Mouse (Mus musculus) limb, embryonic 11.5 days (tissue): Measurements from ENCODE around the gene Prkce. TPM values are rescaled to one million over a fixed set of nuclear protein-coding genes. Genes with fewer than 3 reads are reported as not detected.

Source experiments
- ATAC-seq: fragments of 200-750 bp; cut with Nextera tagmentation; 2 replicates; pipeline ENCODE4 v1.8.0; 2017; ENCODE audit warnings: low read depth; ENCODE audit not compliant: insufficient number of reproducible peaks, low FRiP score, low TSS enrichment
- DNase-seq: peaks from one replicate; pipeline ENCODE4 v3.0.0-alpha.2; 2015; ENCODE audit warnings: low spot score
- H3K27ac ChIP-seq: fragments of 300-500 bp; sonication (generic); replicated peaks from 2 replicates; pipeline ENCODE4 v1.5.1; 2014; ENCODE audit warnings: low read depth, mild to moderate bottlenecking, low read length
- H3K27me3 ChIP-seq: fragments of 300-500 bp; sonication (generic); 2 replicates; pipeline ENCODE4 v1.6.1; 2014; ENCODE audit warnings: mild to moderate bottlenecking, low read length, mixed read lengths; ENCODE audit not compliant: control insufficient read depth, insufficient read depth
- H3K36me3 ChIP-seq: fragments of 300-500 bp; sonication (generic); 2 replicates; pipeline ENCODE4 v1.6.1; 2014; ENCODE audit warnings: mild to moderate bottlenecking, low read length, moderate library complexity, mixed read lengths; ENCODE audit not compliant: control insufficient read depth, insufficient read depth
- H3K4me1 ChIP-seq: fragments of 300-500 bp; sonication (generic); 2 replicates; pipeline ENCODE4 v1.6.1; 2014; ENCODE audit warnings: low read length, mixed read lengths; ENCODE audit not compliant: control insufficient read depth, insufficient read depth
- H3K4me2 ChIP-seq: fragments of 300-500 bp; sonication (generic); 2 replicates; pipeline ENCODE4 v1.6.1; 2014; ENCODE audit warnings: low read depth, mild to moderate bottlenecking, moderate library complexity; ENCODE audit not compliant: severe bottlenecking
- H3K4me3 ChIP-seq: fragments of 300-500 bp; sonication (generic); 2 replicates; pipeline ENCODE4 v1.5.1; 2014; ENCODE audit warnings: low read depth, low read length
- H3K9ac ChIP-seq: fragments of 300-500 bp; sonication (generic); 2 replicates; pipeline ENCODE4 v1.6.1; 2014; ENCODE audit warnings: mild to moderate bottlenecking, low read length
- H3K9me3 ChIP-seq: fragments of 300-500 bp; sonication (generic); 2 replicates; pipeline ENCODE4 v1.6.1; 2016; ENCODE audit warnings: low read length; ENCODE audit not compliant: control insufficient read depth
- WGBS: fragments of 180-500 bp; shearing (Covaris S2); extraction: QIAGEN DNeasy Blood & Tissue Kit; methylation state at CpG from one replicate; pipeline ENCODE4 v1.1.7; 2014; 5-methylcytosine and 5-hydroxymethylcytosine counted together
- polyA plus RNA-seq: library from polyadenylated mRNA; unstranded; fragments of >200 nt; fragmentation: Nextera tagmentation; extraction: Ambion mirVana; gene quantifications from 2 replicates; pipeline ENCODE4 v1.2.1, GENCODE M21; 2014

Gene Prkce
- polyA plus RNA-seq, 1 experiment from 2014 or later, result 5.1 TPM

GRCm38 (mm10) chr17:86208057-86208820 lies 40.7 kb downstream of the Prkce start:
- 93% methylated on average over 17 of the region's 17 CpGs for WGBS
- DNase-seq, result no peak
- Histone ChIP-seq H3K27me3 (no peaks in the 10 kb centered on the region), H3K4me1 (no peaks in the 10 kb centered on the region), H3K9me3 (no peaks in the 10 kb centered on the region), H3K36me3 (no peaks in the 10 kb centered on the region), H3K4me2 (no peak overlapping the region), H3K27ac (no peak overlapping the region), H3K4me3 (no peak overlapping the region), H3K9ac (no peak overlapping the region)
- ATAC-seq, result no peak

- Histone ChIP-seq H3K27ac (no peak overlapping the region), H3K27me3 (no peaks in the 10 kb centered on the region), H3K4me3 (no peak overlapping the region), H3K9me3 (no peaks in the 10 kb centered on the region), H3K4me1 (no peaks in the 10 kb centered on the region), H3K9ac (no peak overlapping the region), H3K4me2 (no peak overlapping the region), H3K36me3 (no peaks in the 10 kb centered on the region)
- 92% methylated on average over 5 of the region's 5 CpGs for WGBS
- DNase-seq, result no peak
- ATAC-seq, result no peak
These were observed 41.2 kb downstream of the Prkce start for GRCm38 (mm10) chr17:86208821-86209186.

GRCm38 (mm10) chr17:86209680-86210251 lies 42.2 kb downstream of the Prkce start:
- Histone ChIP-seq H3K4me2 (no peak overlapping the region), H3K27ac (no peak overlapping the region), H3K27me3 (no peaks in the 10 kb centered on the region), H3K4me3 (no peak overlapping the region), H3K4me1 (no peaks in the 10 kb centered on the region), H3K9me3 (no peaks in the 10 kb centered on the region), H3K9ac (no peak overlapping the region), H3K36me3 (no peaks in the 10 kb centered on the region)
- DNase-seq (no peak), ATAC-seq (no peak)
- 92% methylated on average over 13 of the region's 13 CpGs for WGBS

DNA sequence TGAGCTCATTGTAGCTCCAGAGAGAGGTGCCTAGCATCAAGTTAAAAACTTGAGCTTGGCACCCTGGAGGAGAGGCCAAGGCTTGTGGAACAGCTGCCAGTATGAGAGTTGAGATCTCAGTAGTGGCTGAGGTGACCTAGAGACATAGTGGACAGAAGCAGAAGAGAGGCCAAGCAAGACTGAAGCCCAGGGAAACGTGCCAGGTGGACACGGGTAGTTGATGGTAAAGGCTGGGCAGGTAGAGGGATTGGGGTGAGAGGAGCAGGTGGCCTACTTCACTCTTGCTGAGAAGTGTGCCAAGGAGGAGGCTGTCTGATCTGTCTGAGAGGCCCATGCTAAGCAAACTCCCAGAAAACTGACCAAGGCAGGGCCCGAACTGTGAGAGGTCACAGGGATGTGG lies 44.6 kb downstream of the Prkce start:
- H3K27me3 ChIP-seq, result no peaks in the 10 kb centered on the region
- H3K9me3 ChIP-seq, result no peaks in the 10 kb centered on the region
- no peak overlapping the region for H3K27ac ChIP-seq
- no peak overlapping the region for H3K9ac ChIP-seq
- no peaks in the 10 kb centered on the region for H3K4me1 ChIP-seq
- no peaks in the 10 kb centered on the region for H3K36me3 ChIP-seq
- no peak overlapping the region for H3K4me3 ChIP-seq
- ATAC-seq (no peak), DNase-seq (no peak)
- WGBS, result 92% methylated on average over 3 of the region's 3 CpGs
- H3K4me2 ChIP-seq, result no peak overlapping the region

- 72% methylated on average over 9 of the region's 9 CpGs for whole genome bisulfite sequencing
- H3K4me1 ChIP-seq, result no peaks in the 10 kb centered on the region
- no peaks in the 10 kb centered on the region for H3K36me3 ChIP-seq
- DNase-seq (no peak), ATAC-seq (no peak)
- no peak overlapping the region for H3K4me3 ChIP-seq
- H3K27ac ChIP-seq, result no peak overlapping the region
- no peak overlapping the region for H3K9ac ChIP-seq
- no peaks in the 10 kb centered on the region for H3K27me3 ChIP-seq
- H3K4me2 ChIP-seq, result no peak overlapping the region
- no peaks in the 10 kb centered on the region for H3K9me3 ChIP-seq
These were observed 46.7 kb downstream of the Prkce start for GRCm38 (mm10) chr17:86214285-86214684.

- Histone ChIP-seq H3K4me3 (no peak overlapping the region), H3K9me3 (no peaks in the 10 kb centered on the region), H3K36me3 (no peaks in the 10 kb centered on the region), H3K4me1 (no peaks in the 10 kb centered on the region), H3K4me2 (no peak overlapping the region), H3K27ac (no peak overlapping the region), H3K9ac (no peak overlapping the region), H3K27me3 (no peaks in the 10 kb centered on the region)
- ATAC-seq, result no peak
- WGBS, result 84% methylated on average over 14 of the region's 14 CpGs
- no peak for DNase-seq
These were observed 47.2 kb downstream of the Prkce start for GRCm38 (mm10) chr17:86214741-86215140.

GRCm38 (mm10) chr17:86215771-86216170 lies 48.2 kb downstream of the Prkce start:
- no peak overlapping the region for H3K27ac ChIP-seq
- DNase-seq, result no peak
- H3K36me3 ChIP-seq, result no peaks in the 10 kb centered on the region
- no peaks in the 10 kb centered on the region for H3K27me3 ChIP-seq
- H3K9ac ChIP-seq, result no peak overlapping the region
- H3K4me2 ChIP-seq, result no peak overlapping the region
- 78% methylated on average over 7 of the region's 7 CpGs for WGBS
- no peaks in the 10 kb centered on the region for H3K9me3 ChIP-seq
- H3K4me3 ChIP-seq, result no peak overlapping the region
- ATAC-seq, result no peak
- H3K4me1 ChIP-seq, result no peaks in the 10 kb centered on the region

DNA sequence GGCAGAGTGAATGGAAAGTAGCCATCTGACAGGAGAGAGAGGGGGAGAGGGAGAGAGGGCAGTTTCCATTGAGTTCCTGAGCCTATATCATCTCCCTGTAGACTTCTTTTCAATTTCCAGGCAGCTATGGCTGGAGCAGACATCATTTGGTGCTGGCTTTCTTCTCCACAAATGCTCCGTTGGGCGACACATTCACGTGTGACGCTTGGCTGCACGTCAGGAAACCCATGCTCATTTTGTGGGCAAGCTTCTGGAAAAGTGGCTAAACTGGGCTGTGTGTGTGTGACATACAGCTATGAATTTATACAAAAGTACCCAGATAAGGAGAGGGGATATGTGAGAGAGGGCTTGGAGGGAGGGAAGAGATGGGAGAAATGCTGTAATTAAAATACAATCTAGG lies 49.9 kb downstream of the Prkce start:
- ATAC-seq, result no peak
- 89% methylated on average over 5 of the region's 5 CpGs for WGBS

DNA sequence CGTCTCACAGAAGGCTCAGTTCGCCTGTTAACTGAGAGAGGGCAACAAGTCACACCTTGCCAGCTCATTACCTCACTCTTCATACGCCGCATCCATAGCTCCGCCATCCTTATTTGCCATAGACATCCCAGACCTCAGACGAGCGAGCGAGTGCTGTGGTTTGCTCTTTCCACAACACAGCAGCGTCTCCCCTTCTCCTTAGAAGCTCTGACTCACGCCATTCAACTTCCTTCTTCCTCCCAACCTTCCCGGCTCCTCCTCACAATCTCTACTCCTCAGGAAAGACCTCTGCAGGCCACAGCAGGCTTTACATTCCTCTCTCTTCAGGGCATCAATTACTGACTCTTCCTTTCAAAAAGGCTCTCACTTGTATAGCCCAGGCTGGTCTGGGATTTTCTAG lies 51.0 kb downstream of the Prkce start:
- no peak for DNase-seq
- H3K9me3 ChIP-seq, result no peaks in the 10 kb centered on the region
- H3K4me3 ChIP-seq, result no peak overlapping the region
- H3K9ac ChIP-seq, result no peak overlapping the region
- no peak overlapping the region for H3K4me2 ChIP-seq
- no peaks in the 10 kb centered on the region for H3K36me3 ChIP-seq
- no peak for ATAC-seq
- 86% methylated on average over 11 of the region's 11 CpGs for WGBS
- H3K27me3 ChIP-seq, result no peaks in the 10 kb centered on the region
- no peak overlapping the region for H3K27ac ChIP-seq
- H3K4me1 ChIP-seq, result no peaks in the 10 kb centered on the region

More for the DNA sequence above, 49.9 kb downstream of the Prkce start:
- Histone ChIP-seq H3K9ac (no peak overlapping the region), H3K27ac (no peak overlapping the region), H3K9me3 (no peaks in the 10 kb centered on the region), H3K36me3 (no peaks in the 10 kb centered on the region), H3K4me2 (no peak overlapping the region), H3K4me3 (no peak overlapping the region), H3K27me3 (no peaks in the 10 kb centered on the region), H3K4me1 (no peaks in the 10 kb centered on the region)
- DNase-seq, result no peak
